Comparison of ENCODE assay signal across 22 mouse cellular contexts in the genomic region with DNA sequence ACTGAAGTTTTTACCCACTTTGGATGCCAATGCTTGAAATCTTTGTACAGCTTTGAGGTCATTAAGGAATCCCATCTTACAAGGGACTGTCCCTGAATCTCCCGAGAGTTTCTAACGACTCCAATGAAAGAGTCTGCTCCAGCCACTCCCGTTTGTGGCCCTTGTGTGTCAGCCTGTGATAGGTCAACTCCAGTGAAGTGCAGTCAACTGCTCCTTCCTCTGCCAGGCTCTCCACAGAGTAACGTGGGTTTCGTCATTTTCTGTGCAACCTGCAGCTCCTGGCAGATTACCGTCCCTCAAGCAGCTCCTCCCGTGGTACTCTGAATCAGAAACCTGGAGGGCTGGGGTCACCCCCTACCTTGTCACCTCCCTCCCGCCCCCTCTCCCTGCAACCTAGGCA. TPM values are rescaled to one million over a fixed set of nuclear protein-coding genes. Genes with fewer than 3 reads are reported as not detected.
"Had no signal": no experiment of that assay in that cellular context is flagged by ENCODE, and none has a peak within 500 bp of the region (broad histone marks: within the 10 kb centered on the region; RNA-seq: fewer than 3 reads in every experiment).

No protein-coding gene starts in this region.

- DNase-seq: kidney, adult 11 months; kidney, postnatal 25 days; retina, postnatal 1 day; right cerebral cortex, postnatal 4 days; spleen, adult 18-20 months; thymus, adult 18-20 months; thymus, postnatal 14 days had no signal

- H3K4me3 ChIP-seq: layer of hippocampus, adult 2 months; left cerebral cortex, adult 2 months; limb, embryonic 10.5 days; liver, embryonic 15.5 days; lung, embryonic 15.5 days; midbrain, embryonic 10.5 days; midbrain, embryonic 15.5 days; neural tube, embryonic 13.5 days had no signal

- H3K9ac ChIP-seq: liver, embryonic 15.5 days; lung, embryonic 15.5 days; midbrain, embryonic 15.5 days; neural tube, embryonic 13.5 days had no signal

- ATAC-seq: hindbrain, embryonic 16.5 days; inflammation-experienced regulatory T-cells, adult 6 months; midbrain, embryonic 15.5 days had no signal

- H3K27me3 ChIP-seq: lung, embryonic 15.5 days had no signal

- H3K27ac ChIP-seq: layer of hippocampus, adult 2 months; left cerebral cortex, adult 2 months; limb, embryonic 10.5 days; liver, embryonic 15.5 days; lung, embryonic 15.5 days; midbrain, embryonic 10.5 days; midbrain, embryonic 15.5 days; neural tube, embryonic 13.5 days had no signal

- H3K4me2 ChIP-seq: liver, embryonic 11.5 days; liver, embryonic 15.5 days; lung, embryonic 15.5 days; midbrain, embryonic 15.5 days; neural tube, embryonic 13.5 days had no signal

- H3K9me3 ChIP-seq: limb, embryonic 10.5 days; liver, embryonic 15.5 days; lung, embryonic 15.5 days; midbrain, embryonic 10.5 days; midbrain, embryonic 15.5 days; neural tube, embryonic 13.5 days had no signal

- H3K4me1 ChIP-seq: limb, embryonic 10.5 days; liver, embryonic 15.5 days; lung, embryonic 15.5 days; midbrain, embryonic 10.5 days; midbrain, embryonic 15.5 days; neural tube, embryonic 13.5 days had no signal

- H3K36me3 ChIP-seq: limb, embryonic 10.5 days; liver, embryonic 15.5 days; lung, embryonic 15.5 days; midbrain, embryonic 10.5 days; midbrain, embryonic 15.5 days; neural tube, embryonic 13.5 days had no signal

RNA-seq across cellular contexts. Expression of gene Napsa, which starts 8.9 kb away (rescaled TPM):
- total RNA-seq: layer of hippocampus, adult 2 months; left cerebral cortex, postnatal 14 days had no signal

RNA-seq across cellular contexts. Expression of gene Kcnc3, which starts 27.2 kb away (rescaled TPM):
- polyA plus RNA-seq: inflammation-experienced regulatory T-cells, adult 6 months had no signal

RNA-seq across cellular contexts. Expression of gene Spib, which starts 31.4 kb away (rescaled TPM):
- total RNA-seq: layer of hippocampus, postnatal 14 days had no signal
- polyA plus RNA-seq: hindbrain, embryonic 16.5 days; kidney, embryonic 14.5 days; limb, embryonic 10.5 days; midbrain, embryonic 10.5 days; stomach, embryonic 14.5 days had no signal
